Mouse (Mus musculus) erythroblast, embryonic 14.5 days (primary cell): Measurements from ENCODE around the gene Chek1. TPM values are rescaled to one million over a fixed set of nuclear protein-coding genes. Genes with fewer than 3 reads are reported as not detected.

Experiments used
- H3K27me3 ChIP-seq: 2 replicates; pipeline ENCODE4 v1.6.1; 2012; ENCODE audit warnings: inconsistent platforms; ENCODE audit not compliant: control insufficient read depth
- H3K36me3 ChIP-seq: 2 replicates; pipeline ENCODE4 v1.6.1; 2012; ENCODE audit warnings: mild to moderate bottlenecking, inconsistent platforms; ENCODE audit not compliant: control insufficient read depth
- H3K4me1 ChIP-seq: 2 replicates; pipeline ENCODE4 v1.6.1; 2012; ENCODE audit warnings: inconsistent platforms; ENCODE audit not compliant: control insufficient read depth
- H3K4me3 ChIP-seq: replicated peaks from 2 replicates; pipeline ENCODE3; 2012; ENCODE audit warnings: moderate library complexity, mild to moderate bottlenecking, inconsistent platforms
- H3K9me3 ChIP-seq: 2 replicates; pipeline ENCODE4 v1.6.1; 2012; ENCODE audit warnings: low read length, inconsistent platforms, mixed read lengths; ENCODE audit not compliant: control insufficient read depth
- GATA1 ChIP-seq: IDR thresholded peaks from 2 replicates; pipeline ENCODE4 v1.6.1; 2012; ENCODE audit warnings: low read length, inconsistent platforms, mixed read lengths
- TAL1 ChIP-seq: IDR thresholded peaks from 3 replicates; pipeline ENCODE4 v1.6.1; 2012; ENCODE audit warnings: low read length, inconsistent platforms, mixed read lengths
- polyA plus RNA-seq: library from polyadenylated mRNA; stranded (reverse); fragments of >175 nt; gene quantifications from 2 replicates; pipeline ENCODE4 v1.2.3, GENCODE M21; 2012

The Chek1 gene
- polyA plus RNA-seq, result 0.14 and 0.68 TPM in 2 replicates

GRCm38 (mm10) chr9:36727034-36727755, at the start of gene Chek1:
Chek1 (minus strand) TSS chr9:36727065.
- no peaks in the 10 kb centered on the region for H3K27me3 ChIP-seq
- TF ChIP-seq TAL1 (no peak), GATA1 (no peak)
- H3K4me1 ChIP-seq, result peaks cover 31% of the 10 kb centered on the region
- H3K9me3 ChIP-seq, result no peaks in the 10 kb centered on the region
- H3K4me3 ChIP-seq, result peak within 1 kb of the TSS; percentile 87
- peaks cover 50% of the 10 kb centered on the region for H3K36me3 ChIP-seq

GRCm38 (mm10) chr9:36769048-36769413, 42.2 kb upstream of the Chek1 start:
- Histone ChIP-seq H3K4me3 (peak overlapping the region; percentile 74), H3K4me1 (peaks cover 23% of the 10 kb centered on the region), H3K9me3 (no peaks in the 10 kb centered on the region), H3K36me3 (peaks cover 15% of the 10 kb centered on the region), H3K27me3 (no peaks in the 10 kb centered on the region)
- no peak for TF ChIP-seq TAL1
- TF ChIP-seq GATA1, result no peak

- no peaks in the 10 kb centered on the region for H3K9me3 ChIP-seq
- no peak; the same call in 1 of the 2 replicates for TF ChIP-seq GATA1
- TF ChIP-seq TAL1, result no peak
- H3K4me1 ChIP-seq, result peaks cover 23% of the 10 kb centered on the region
- peak overlapping the region; percentile 74 for H3K4me3 ChIP-seq
- peaks cover 21% of the 10 kb centered on the region for H3K36me3 ChIP-seq
- H3K27me3 ChIP-seq, result no peaks in the 10 kb centered on the region
Observed at GRCm38 (mm10) chr9:36768156-36769047, 41.5 kb upstream of the Chek1 start.

GRCm38 (mm10) chr9:36767203-36768143, 40.6 kb upstream of the Chek1 start, which contains the start of gene Stt3a:
Stt3a (minus strand) TSS chr9:36767679.
- no peak for TF ChIP-seq GATA1
- Histone ChIP-seq H3K4me1 (peaks cover 23% of the 10 kb centered on the region), H3K4me3 (peak within 1 kb of the TSS; percentile 74), H3K27me3 (no peaks in the 10 kb centered on the region), H3K9me3 (no peaks in the 10 kb centered on the region), H3K36me3 (peaks cover 31% of the 10 kb centered on the region)

- Histone ChIP-seq H3K36me3 (peaks cover 56% of the 10 kb centered on the region), H3K9me3 (no peaks in the 10 kb centered on the region), H3K27me3 (no peaks in the 10 kb centered on the region), H3K4me3 (no peak overlapping the region), H3K4me1 (peaks cover 23% of the 10 kb centered on the region)
- TF ChIP-seq TAL1 (no peak), GATA1 (no peak)
Observed at GRCm38 (mm10) chr9:36764378-36764777, 37.5 kb upstream of the Chek1 start.

- no peaks in the 10 kb centered on the region for H3K9me3 ChIP-seq
- TF ChIP-seq TAL1, result no peak
- TF ChIP-seq GATA1, result no peak
- no peaks in the 10 kb centered on the region for H3K27me3 ChIP-seq
- H3K4me3 ChIP-seq, result peak overlapping the region; percentile 87
- peaks cover 50% of the 10 kb centered on the region for H3K36me3 ChIP-seq
- H3K4me1 ChIP-seq, result peaks cover 31% of the 10 kb centered on the region
Observed at GRCm38 (mm10) chr9:36726131-36727033, 483 bp downstream of the Chek1 start.

- H3K9me3 ChIP-seq, result no peaks in the 10 kb centered on the region
- H3K4me1 ChIP-seq, result peaks cover 2% of the 10 kb centered on the region; the same call in 1 of the 2 replicates
- peaks cover 94% of the 10 kb centered on the region for H3K36me3 ChIP-seq
Observed at GRCm38 (mm10) chr9:36716624-36717023, 10.2 kb downstream of the Chek1 start.

GRCm38 (mm10) chr9:36707304-36707703, 19.6 kb downstream of the Chek1 start:
- no peaks in the 10 kb centered on the region for H3K9me3 ChIP-seq
- TF ChIP-seq GATA1 (no peak), TAL1 (no peak)

More at GRCm38 (mm10) chr9:36716624-36717023, 10.2 kb downstream of the Chek1 start:
- H3K27me3 ChIP-seq, result no peaks in the 10 kb centered on the region
- H3K4me3 ChIP-seq, result no peak overlapping the region
- TF ChIP-seq TAL1 (no peak), GATA1 (no peak)

More at GRCm38 (mm10) chr9:36707304-36707703, 19.6 kb downstream of the Chek1 start:
- H3K27me3 ChIP-seq, result no peaks in the 10 kb centered on the region
- no peak overlapping the region for H3K4me3 ChIP-seq
- no peaks in the 10 kb centered on the region for H3K4me1 ChIP-seq
- H3K36me3 ChIP-seq, result peaks cover 60% of the 10 kb centered on the region
